Mouse (Mus musculus) MEL (cell line): ENCODE results near the gene Ptms. TPM values are rescaled to one million over a fixed set of nuclear protein-coding genes. Genes with fewer than 3 reads are reported as not detected.

Experiments
- DNase-seq: peaks from one replicate; pipeline ENCODE4 v3.0.0; 2011; ENCODE audit warnings: low read depth, low spot score
- H3K27ac ChIP-seq: 2 replicates; pipeline ENCODE4 v1.5.1; 2012; ENCODE audit warnings: low read depth, mild to moderate bottlenecking, control low read depth, low read length, moderate library complexity; ENCODE audit not compliant: control insufficient read depth
- H3K27me3 ChIP-seq, 2 experiments: fragments of 150-350 bp in 1 of 2; sonication (generic) in 1 of 2; 2 replicates each; pipeline ENCODE4 v1.6.1; 2012; ENCODE audit warnings: low read length in 2 of 2, mild to moderate bottlenecking in 2 of 2, improper control_type of control experiment in 1 of 2, moderate library complexity in 1 of 2; ENCODE audit not compliant: insufficient read depth in 2 of 2, control insufficient read depth in 1 of 2
- H3K36me3 ChIP-seq, 2 experiments: 2 replicates each; pipeline ENCODE4 v1.6.1; 2012 to 2014; ENCODE audit warnings: low read length in 2 of 2, improper control_type of control experiment in 1 of 2, inconsistent platforms in 1 of 2, mild to moderate bottlenecking in 1 of 2; ENCODE audit not compliant: insufficient read depth in 2 of 2, control insufficient read depth in 1 of 2
- H3K4me1 ChIP-seq, 2 experiments: fragments of 150-350 bp in 1 of 2; sonication (generic) in 1 of 2; 2 replicates each; pipeline ENCODE4 v1.6.1; 2012; ENCODE audit warnings: low read length in 2 of 2, improper control_type of control experiment in 1 of 2, mild to moderate bottlenecking in 1 of 2; ENCODE audit not compliant: insufficient read depth in 2 of 2, control insufficient read depth in 1 of 2
- H3K4me3 ChIP-seq, 2 experiments: fragments of 150-350 bp in 1 of 2; sonication (generic) in 1 of 2; 2 replicates each; pipeline ENCODE4 v1.5.1; 2012; ENCODE audit warnings: low read depth in 2 of 2, low read length in 2 of 2, mild to moderate bottlenecking in 2 of 2, moderate library complexity in 2 of 2, control low read depth in 1 of 2, improper control_type of control experiment in 1 of 2; ENCODE audit not compliant: control insufficient read depth in 1 of 2, insufficient read depth in 1 of 2
- H3K79me2 ChIP-seq: 2 replicates; pipeline ENCODE4 v1.6.1; 2012; ENCODE audit warnings: mild to moderate bottlenecking, low read length, moderate library complexity; ENCODE audit not compliant: control insufficient read depth, poor library complexity, insufficient read depth
- H3K9ac ChIP-seq: 2 replicates; pipeline ENCODE4 v1.6.1; 2012; ENCODE audit warnings: low read depth, mild to moderate bottlenecking, control low read depth, low read length, moderate library complexity; ENCODE audit not compliant: control insufficient read depth, poor library complexity, severe bottlenecking
- H3K9me3 ChIP-seq: fragments of 150-350 bp; sonication (generic); replicated peaks from 2 replicates; pipeline ENCODE4 v1.6.1; 2012; ENCODE audit warnings: mild to moderate bottlenecking, low read length, improper control_type of control experiment, moderate library complexity; ENCODE audit not compliant: insufficient read depth
- CHD2 ChIP-seq: IDR thresholded peaks from 2 replicates; pipeline ENCODE4 v1.6.1; 2011; ENCODE audit warnings: low read length, improper control_type of control experiment
- CTCF ChIP-seq, 3 experiments: IDR thresholded peaks in 2 of 3; conservative IDR thresholded peaks in 1 of 3; 2 replicates each; pipeline ENCODE4 v1.5.1; 2011 to 2012; ENCODE audit warnings: low read length in 3 of 3, low read depth in 2 of 3, mild to moderate bottlenecking in 2 of 3, improper control_type of control experiment in 1 of 3, inconsistent platforms in 1 of 3, mixed read lengths in 1 of 3, moderate library complexity in 1 of 3; ENCODE audit not compliant: control insufficient read depth in 1 of 3, insufficient read depth in 1 of 3, poor library complexity in 1 of 3, severe bottlenecking in 1 of 3
- E2F4 ChIP-seq: IDR thresholded peaks from 2 replicates; pipeline ENCODE4 v1.6.1; 2011; ENCODE audit warnings: low read depth, low read length, improper control_type of control experiment, borderline replicate concordance
- ETS1 ChIP-seq: IDR thresholded peaks from 2 replicates; pipeline ENCODE4 v1.6.1; 2012; ENCODE audit warnings: low read depth, mild to moderate bottlenecking, inconsistent platforms, low read length, improper control_type of control experiment, moderate library complexity
- HCFC1 ChIP-seq: IDR thresholded peaks from 2 replicates; pipeline ENCODE4 v1.6.1; 2012; ENCODE audit warnings: low read depth, mild to moderate bottlenecking, inconsistent platforms, low read length, improper control_type of control experiment, moderate library complexity
- MAFK ChIP-seq: IDR thresholded peaks from 2 replicates; pipeline ENCODE4 v1.6.1; 2011; ENCODE audit warnings: low read depth, mild to moderate bottlenecking, low read length, improper control_type of control experiment, borderline replicate concordance
- MEF2A ChIP-seq: IDR thresholded peaks from 2 replicates; pipeline ENCODE4 v1.6.1; 2014; ENCODE audit warnings: low read depth, mild to moderate bottlenecking, inconsistent platforms, low read length, improper control_type of control experiment; ENCODE audit not compliant: poor library complexity, insufficient replicate concordance, severe bottlenecking; ENCODE audit errors: extremely low read depth
- MYB ChIP-seq: IDR thresholded peaks from 2 replicates; pipeline ENCODE4 v1.6.1; 2011; ENCODE audit warnings: mild to moderate bottlenecking, low read depth, low read length, improper control_type of control experiment
- NRF1 ChIP-seq: IDR thresholded peaks from 2 replicates; pipeline ENCODE4 v1.6.1; 2014; ENCODE audit warnings: low read depth, mild to moderate bottlenecking, inconsistent platforms, low read length, improper control_type of control experiment, moderate library complexity; ENCODE audit not compliant: poor library complexity, insufficient read depth, severe bottlenecking
- POLR2A ChIP-seq, 2 experiments: IDR thresholded peaks; 2 replicates each; pipeline ENCODE4 v1.6.1; 2011 to 2012; ENCODE audit warnings: low read length in 2 of 2, mild to moderate bottlenecking in 2 of 2, control low read depth in 1 of 2, improper control_type of control experiment in 1 of 2, low read depth in 1 of 2, moderate library complexity in 1 of 2; ENCODE audit not compliant: control insufficient read depth in 1 of 2, insufficient read depth in 1 of 2, poor library complexity in 1 of 2
- POLR2AphosphoS2 ChIP-seq: IDR thresholded peaks from 2 replicates; pipeline ENCODE4 v1.6.1; 2011; ENCODE audit warnings: low read length, improper control_type of control experiment
- POLR2AphosphoS5 ChIP-seq: IDR thresholded peaks from 2 replicates; pipeline ENCODE4 v1.6.1; 2012; ENCODE audit warnings: low read depth, borderline replicate concordance, mild to moderate bottlenecking, inconsistent platforms, low read length, moderate library complexity, mixed read lengths
- USF1 ChIP-seq: IDR thresholded peaks from 2 replicates; pipeline ENCODE4 v1.6.1; 2014; ENCODE audit warnings: low read depth, mild to moderate bottlenecking, inconsistent platforms, low read length, improper control_type of control experiment, moderate library complexity
- ZC3H11A ChIP-seq: IDR thresholded peaks from 2 replicates; pipeline ENCODE4 v1.6.1; 2012; ENCODE audit warnings: low read depth, mild to moderate bottlenecking, inconsistent platforms, low read length, improper control_type of control experiment
- ZKSCAN1 ChIP-seq: IDR thresholded peaks from 2 replicates; pipeline ENCODE4 v1.6.1; 2012; ENCODE audit warnings: low read depth, mild to moderate bottlenecking, inconsistent platforms, low read length, improper control_type of control experiment, moderate library complexity
- ZNF384 ChIP-seq: IDR thresholded peaks from 2 replicates; pipeline ENCODE4 v1.6.1; 2012; ENCODE audit warnings: low read depth, mild to moderate bottlenecking, inconsistent platforms, low read length, improper control_type of control experiment
- polyA plus RNA-seq, 2 experiments: library from polyadenylated mRNA; stranded (reverse) in 1 of 2; unstranded in 1 of 2; fragments of >175 nt in 1 of 2; fragments of >200 nt in 1 of 2; gene quantifications; 2 replicates each; pipeline versions ENCODE4 v1.2.1 to v1.2.4; 2012; ENCODE audit warnings: low replicate concordance in 2 of 2, low read depth in 1 of 2; ENCODE audit not compliant: insufficient read length in 2 of 2, insufficient read depth in 1 of 2, missing spikeins in 1 of 2
- total RNA-seq: library from RNA; depleted of rRNA; stranded (reverse); fragments of 300-350 nt; gene quantifications from 2 replicates; pipeline ENCODE4 v1.2.3, GENCODE M21; 2012; rRNA removed

The Ptms gene
- total and polyA plus RNA-seq, 3 experiments, result 31.8 to 177 TPM; not detected in 1

DNA sequence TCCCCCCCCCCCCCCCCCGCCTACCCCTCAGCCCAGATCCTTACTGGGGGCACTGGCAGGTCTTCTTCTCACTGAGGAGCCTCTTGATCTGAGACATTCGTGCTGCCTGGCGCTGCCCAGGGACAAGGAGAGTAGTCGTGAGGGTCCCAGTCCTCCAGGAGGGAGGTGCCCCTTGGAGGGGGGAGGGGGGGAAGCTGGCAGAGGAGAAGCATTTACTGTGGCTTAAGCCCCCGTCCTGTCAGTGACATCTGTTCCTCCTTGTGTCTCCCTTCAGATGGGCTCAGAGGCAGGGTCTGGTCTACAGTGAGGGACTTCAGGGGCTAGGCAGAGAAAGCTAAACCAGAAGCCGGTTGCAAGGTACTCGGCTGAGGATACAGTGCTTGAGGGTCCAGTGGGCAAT, 53.3 kb downstream of the Ptms start:
- H3K4me1 ChIP-seq, result no peaks in the 10 kb centered on the region; a peak in 2 of 4 replicates
- H3K27me3 ChIP-seq, result peaks cover 13 to 30% of the 10 kb centered on the region in 2 experiments
- H3K36me3 ChIP-seq, result no peaks in the 10 kb centered on the region
- no peak overlapping the region for H3K27ac ChIP-seq
- DNase-seq, result no peak
- no peak for TF ChIP-seq POLR2AphosphoS2
- TF ChIP-seq MEF2A, result no peak
- TF ChIP-seq CTCF (IDR thresholded peaks at IDR 0.05 in 2 of 3, conservative IDR thresholded peaks at IDR 0.05 in 1 of 3; ENCODE audit: control insufficient read depth in 1 of 3, insufficient read depth in 1 of 3, low read depth in 2 of 3, low read length in 3 of 3, poor library complexity in 1 of 3, severe bottlenecking in 1 of 3), result no peak
- TF ChIP-seq HCFC1, result no peak
- no peak for TF ChIP-seq POLR2AphosphoS5
- no peak for TF ChIP-seq MYB
- TF ChIP-seq USF1, result no peak
- no peak for TF ChIP-seq ZC3H11A
- TF ChIP-seq, all 39 proteins: peak for 0
- Histone ChIP-seq H3K4me3 (no peak overlapping the region), H3K9ac (no peak overlapping the region), H3K79me2 (no peaks in the 10 kb centered on the region), H3K9me3 (no peaks in the 10 kb centered on the region)

DNA sequence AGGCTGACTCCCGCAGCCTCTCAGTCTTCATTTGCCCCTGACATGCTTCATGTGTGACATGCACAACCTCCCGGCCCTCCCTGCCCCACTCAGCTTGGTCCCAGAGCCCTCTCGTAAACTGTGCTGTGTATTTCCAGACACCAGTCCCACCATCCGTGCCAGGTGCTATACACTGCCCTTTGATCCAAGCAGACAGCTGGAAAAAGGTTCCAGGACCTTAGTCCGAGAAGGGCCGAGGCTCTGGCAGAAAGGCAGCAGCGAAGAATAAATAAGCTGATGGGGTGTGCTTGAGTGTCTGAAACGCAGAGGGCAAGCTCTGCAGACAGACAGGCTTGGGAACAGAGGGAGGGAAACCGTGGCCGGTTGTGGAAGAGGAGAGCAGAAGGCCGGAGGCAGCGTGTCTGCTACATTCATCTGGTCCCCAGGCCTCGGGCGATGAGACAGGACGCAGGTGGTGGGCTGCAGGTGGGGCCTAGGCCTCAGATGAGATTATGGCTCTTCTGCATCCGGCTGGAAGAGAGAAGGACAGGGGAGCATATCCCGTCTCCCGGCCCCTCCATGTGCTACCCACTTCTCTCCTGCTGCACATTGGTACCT, 54.0 kb downstream of the Ptms start:
- H3K36me3 ChIP-seq, result no peaks in the 10 kb centered on the region
- H3K4me1 ChIP-seq, result no peaks in the 10 kb centered on the region; a peak in 2 of 4 replicates
- H3K9ac ChIP-seq, result no peak overlapping the region
- TF ChIP-seq MAFK (no peak), POLR2A (IDR thresholded peaks at IDR 0.05; ENCODE audit: control insufficient read depth in 1 of 2, insufficient read depth in 1 of 2, low read depth in 1 of 2, low read length in 2 of 2, poor library complexity in 1 of 2) (no peak), ETS1 (no peak), CHD2 (no peak), ZKSCAN1 (no peak), MYB (no peak), E2F4 (no peak), NRF1 (no peak), ZNF384 (no peak)
- no peak overlapping the region for H3K27ac ChIP-seq
- no peak overlapping the region for H3K4me3 ChIP-seq
- H3K79me2 ChIP-seq, result no peaks in the 10 kb centered on the region
- no peak for DNase-seq
- peaks cover 14 to 26% of the 10 kb centered on the region in 2 experiments for H3K27me3 ChIP-seq
- H3K9me3 ChIP-seq, result no peaks in the 10 kb centered on the region

Other genes with a start within 250 kb of the Ptms start
- gene Emg1, start 207.9 kb downstream of the Ptms start, total RNA-seq, result 378 and 391 TPM in 2 replicates
- 100 to 1,000 TPM in 1 of 2 experiments, not detected in 1; 346 TPM for gene Emg1, start 207.9 kb downstream of the Ptms start, polyA plus RNA-seq
- 623 and 706 TPM in 2 replicates for gene Phb2, start 207.8 kb downstream of the Ptms start, total RNA-seq
- 100 to 1,000 TPM; 309 to 815 TPM for gene Phb2, start 207.8 kb downstream of the Ptms start, polyA plus RNA-seq
- gene Ptpn6, start 181.4 kb downstream of the Ptms start, total RNA-seq, result 74.1 and 91.9 TPM in 2 replicates
- gene Ptpn6, start 181.4 kb downstream of the Ptms start, polyA plus RNA-seq, result 100 to 1,000 TPM in 1 of 2 experiments, not detected in 1; 184 TPM
- gene Grcc10, start 178.7 kb downstream of the Ptms start, total RNA-seq, result 41.9 and 57.4 TPM in 2 replicates
- 10 to 100 TPM in 1 of 2 experiments, not detected in 1; 62.9 TPM for gene Grcc10, start 178.7 kb downstream of the Ptms start, polyA plus RNA-seq
- not detected in 2 replicates for gene Gm45234, start 164.1 kb downstream of the Ptms start, total RNA-seq
- under 1 TPM in 1 of 2 experiments, not detected in 1; 0.15 TPM for gene Gm45234, start 164.1 kb downstream of the Ptms start, polyA plus RNA-seq
- gene Atn1, start 163.6 kb downstream of the Ptms start, total RNA-seq, result 1.6 and 1.7 TPM in 2 replicates
- 10 to 100 TPM in 1 of 2 experiments, not detected in 1; 43.2 TPM for gene Atn1, start 163.6 kb downstream of the Ptms start, polyA plus RNA-seq
- 3.2 and 5.5 TPM in 2 replicates for gene Eno2, start 150.4 kb downstream of the Ptms start, total RNA-seq
- 10 to 100 TPM in 1 of 2 experiments, not detected in 1; 12.5 TPM for gene Eno2, start 150.4 kb downstream of the Ptms start, polyA plus RNA-seq
- gene Lrrc23, start 140.4 kb downstream of the Ptms start, total RNA-seq, result 0.10 TPM in 1 of 2 replicates, not detected in the other
- gene Lrrc23, start 140.4 kb downstream of the Ptms start, polyA plus RNA-seq, result under 1 TPM in 1 of 2 experiments, not detected in 1; 0.11 TPM
- gene Spsb2, start 111.4 kb downstream of the Ptms start, total RNA-seq, result 5.2 and 7.3 TPM in 2 replicates
- gene Spsb2, start 111.4 kb downstream of the Ptms start, polyA plus RNA-seq, result 1 to 10 TPM in 1 of 2 experiments, not detected in 1; 7.7 TPM
- gene Tpi1, start 105.8 kb downstream of the Ptms start, total RNA-seq, result 440 and 731 TPM in 2 replicates
- 1,000 to 10,000 TPM in 1 of 2 experiments, 100 to 1,000 TPM in 1; 102 to 1,182 TPM for gene Tpi1, start 105.8 kb downstream of the Ptms start, polyA plus RNA-seq
- gene Usp5, start 90.6 kb downstream of the Ptms start, total RNA-seq, result 101 and 102 TPM in 2 replicates
- gene Usp5, start 90.6 kb downstream of the Ptms start, polyA plus RNA-seq, result 100 to 1,000 TPM in 1 of 2 experiments, not detected in 1; 129 TPM
- gene Cdca3, start 90.6 kb downstream of the Ptms start, total RNA-seq, result 54.5 and 70.0 TPM in 2 replicates
- gene Cdca3, start 90.6 kb downstream of the Ptms start, polyA plus RNA-seq, result 100 to 1,000 TPM in 1 of 2 experiments, not detected in 1; 185 TPM
- gene Gnb3, start 79.8 kb downstream of the Ptms start, total RNA-seq, result 0.08 TPM in 1 of 2 replicates, not detected in the other
- gene Gnb3, start 79.8 kb downstream of the Ptms start, polyA plus RNA-seq, result under 1 TPM in 1 of 2 experiments, not detected in 1; 0.21 TPM
- 0.23 and 0.29 TPM in 2 replicates for gene P3h3, start 62.4 kb downstream of the Ptms start, total RNA-seq
- 1 to 10 TPM in 1 of 2 experiments, not detected in 1; 2.1 TPM for gene P3h3, start 62.4 kb downstream of the Ptms start, polyA plus RNA-seq
- 0.08 and 0.20 TPM in 2 replicates for gene Gpr162, start 56.1 kb downstream of the Ptms start, total RNA-seq
- gene Gpr162, start 56.1 kb downstream of the Ptms start, polyA plus RNA-seq, result under 1 TPM in 1 of 2 experiments, not detected in 1; 0.84 TPM
- not detected in 2 replicates for gene Cd4, start 31.9 kb downstream of the Ptms start, total RNA-seq
- not detected for gene Cd4, start 31.9 kb downstream of the Ptms start, polyA plus RNA-seq
- gene Lag3, start 8.4 kb downstream of the Ptms start, total RNA-seq, result 0.16 and 0.35 TPM in 2 replicates
- gene Lag3, start 8.4 kb downstream of the Ptms start, polyA plus RNA-seq, result 1 to 10 TPM in 1 of 2 experiments, not detected in 1; 1.3 TPM
- gene Mlf2, start 11.3 kb upstream of the Ptms start, total RNA-seq, result 133 and 154 TPM in 2 replicates
- gene Mlf2, start 11.3 kb upstream of the Ptms start, polyA plus RNA-seq, result 100 to 1,000 TPM in 1 of 2 experiments, not detected in 1; 340 TPM
- 75.1 and 85.0 TPM in 2 replicates for gene Cops7a, start 45.4 kb upstream of the Ptms start, total RNA-seq
- gene Cops7a, start 45.4 kb upstream of the Ptms start, polyA plus RNA-seq, result 100 to 1,000 TPM in 1 of 2 experiments, not detected in 1; 150 TPM
- 0.19 and 0.33 TPM in 2 replicates for gene Pianp, start 76.6 kb upstream of the Ptms start, total RNA-seq
- gene Pianp, start 76.6 kb upstream of the Ptms start, polyA plus RNA-seq, result 1 to 10 TPM in 1 of 2 experiments, not detected in 1; 5.5 TPM
- 19.2 and 19.5 TPM in 2 replicates for gene Zfp384, start 89.0 kb upstream of the Ptms start, total RNA-seq
- 10 to 100 TPM in 1 of 2 experiments, not detected in 1; 57.4 TPM for gene Zfp384, start 89.0 kb upstream of the Ptms start, polyA plus RNA-seq
- 26.3 and 29.5 TPM in 2 replicates for gene Ing4, start 119.7 kb upstream of the Ptms start, total RNA-seq
- gene Ing4, start 119.7 kb upstream of the Ptms start, polyA plus RNA-seq, result 10 to 100 TPM in 1 of 2 experiments, not detected in 1; 34.9 TPM
- gene Acrbp, start 129.6 kb upstream of the Ptms start, total RNA-seq, result 1.2 and 3.3 TPM in 2 replicates
- 1 to 10 TPM in 1 of 2 experiments, not detected in 1; 5.3 TPM for gene Acrbp, start 129.6 kb upstream of the Ptms start, polyA plus RNA-seq
- gene Lpar5, start 147.8 kb upstream of the Ptms start, total RNA-seq, result 2.8 and 3.5 TPM in 2 replicates
- 10 to 100 TPM in 1 of 2 experiments, not detected in 1; 16.2 TPM for gene Lpar5, start 147.8 kb upstream of the Ptms start, polyA plus RNA-seq
- gene Chd4, start 175.9 kb upstream of the Ptms start, total RNA-seq, result 173 and 193 TPM in 2 replicates
- gene Chd4, start 175.9 kb upstream of the Ptms start, polyA plus RNA-seq, result 100 to 1,000 TPM in 1 of 2 experiments, 10 to 100 TPM in 1; 93.0 to 232 TPM
- 210 and 263 TPM in 2 replicates for gene Nop2, start 211.8 kb upstream of the Ptms start, total RNA-seq
- gene Nop2, start 211.8 kb upstream of the Ptms start, polyA plus RNA-seq, result 100 to 1,000 TPM; 221 to 337 TPM
- 75.4 and 96.1 TPM in 2 replicates for gene Iffo1, start 225.1 kb upstream of the Ptms start, total RNA-seq
- 10 to 100 TPM in 1 of 2 experiments, not detected in 1; 96.9 TPM for gene Iffo1, start 225.1 kb upstream of the Ptms start, polyA plus RNA-seq
- 723 and 1,144 TPM in 2 replicates for gene Gapdh, start 246.4 kb upstream of the Ptms start, total RNA-seq
- 1,000 to 10,000 TPM in 1 of 2 experiments, not detected in 1; 1,834 TPM for gene Gapdh, start 246.4 kb upstream of the Ptms start, polyA plus RNA-seq